Mouse (Mus musculus) adrenal gland, adult (tissue): ENCODE data around the gene Hsd17b14.

Experiments used
- DNase-seq, 2 experiments: peaks; one replicate each; pipeline ENCODE4 v3.0.0; 2022 to 2023; ENCODE audit warnings: low spot score in 1 of 2; ENCODE audit not compliant: inconsistent age in 2 of 2

Gene Hsd17b14

DNA sequence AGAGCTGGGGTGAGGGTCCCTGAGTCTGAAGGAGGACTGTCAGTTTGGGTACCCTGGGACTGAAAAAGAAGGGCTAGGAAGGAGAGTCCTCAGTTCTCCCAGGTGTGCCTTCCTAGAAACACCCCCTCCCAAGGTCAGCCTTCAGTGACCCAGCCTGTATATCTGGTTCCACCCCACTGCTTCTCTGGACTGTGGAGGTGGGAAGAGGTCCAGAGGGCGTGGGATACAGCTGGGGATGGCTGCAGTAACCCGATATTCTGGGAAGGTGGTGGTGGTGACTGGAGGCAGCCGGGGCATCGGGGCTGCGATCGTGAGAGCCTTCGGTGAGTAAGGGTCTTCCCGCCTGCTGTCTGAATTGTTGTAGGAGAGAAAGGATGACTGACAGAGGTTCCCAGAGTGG is at the start of gene Hsd17b14:
Gene Hsd17b14 (plus strand): TSS at position 150 of the 400 bp plus-strand sequence.
- no peak for DNase-seq

DNA sequence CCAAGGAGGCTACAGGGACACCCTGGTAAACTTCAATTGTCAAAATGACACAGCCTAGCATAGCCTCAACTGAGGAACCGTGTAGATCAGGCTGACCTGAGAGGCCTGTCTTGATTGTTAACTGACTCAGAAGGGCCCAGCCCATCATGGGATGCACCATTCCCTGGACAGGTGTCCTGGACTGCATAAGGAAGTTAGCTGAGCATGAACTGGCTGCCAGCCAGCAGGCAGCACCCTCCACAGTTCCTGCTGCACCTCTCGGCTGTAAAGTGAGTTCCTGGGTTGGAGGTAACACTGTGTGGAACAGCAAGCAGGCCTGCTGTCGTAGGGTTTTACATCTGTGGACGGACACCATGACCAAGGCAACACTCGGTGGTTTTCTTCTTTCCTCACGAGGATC is 47.1 kb upstream of the Hsd17b14 start:
- DNase-seq: no peak

- DNase-seq: peak in 1 of 2 experiments; percentile 26
These were observed 46.1 kb upstream of the Hsd17b14 start for GRCm38 (mm10) chr7:45508561-45508960.

- DNase-seq: no peak
These were observed 45.4 kb upstream of the Hsd17b14 start for GRCm38 (mm10) chr7:45509181-45509882.

- DNase-seq: peak; percentile 94 to 99
These were observed 44.5 kb upstream of the Hsd17b14 start, which contains the start of gene Nucb1 for GRCm38 (mm10) chr7:45509912-45510787. Gene Nucb1, minus strand, starts transcription at chr7:45510406.

DNA sequence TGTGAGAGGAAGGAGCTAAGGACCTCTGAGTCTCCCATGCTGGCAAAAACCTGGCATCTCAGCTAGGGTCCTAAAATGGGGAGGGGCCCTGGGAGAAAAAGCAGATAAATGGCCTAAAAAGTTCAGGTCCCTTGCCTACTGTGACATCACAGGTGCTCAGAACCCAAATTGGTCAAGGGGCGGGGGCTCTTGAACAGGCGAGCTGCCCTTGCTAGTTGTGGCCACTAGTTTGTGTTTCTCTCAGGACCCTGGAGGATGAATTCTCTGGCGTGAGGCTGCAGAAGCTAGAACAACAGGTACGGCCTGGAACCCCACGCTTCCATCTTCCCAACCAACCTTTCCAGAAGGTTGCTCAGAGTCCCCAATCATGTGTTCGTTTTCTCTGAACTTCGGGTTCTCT is 40.3 kb upstream of the Hsd17b14 start:
- DNase-seq: no peak

- DNase-seq: no peak
These were observed 39.3 kb upstream of the Hsd17b14 start for GRCm38 (mm10) chr7:45515436-45515835.

DNA sequence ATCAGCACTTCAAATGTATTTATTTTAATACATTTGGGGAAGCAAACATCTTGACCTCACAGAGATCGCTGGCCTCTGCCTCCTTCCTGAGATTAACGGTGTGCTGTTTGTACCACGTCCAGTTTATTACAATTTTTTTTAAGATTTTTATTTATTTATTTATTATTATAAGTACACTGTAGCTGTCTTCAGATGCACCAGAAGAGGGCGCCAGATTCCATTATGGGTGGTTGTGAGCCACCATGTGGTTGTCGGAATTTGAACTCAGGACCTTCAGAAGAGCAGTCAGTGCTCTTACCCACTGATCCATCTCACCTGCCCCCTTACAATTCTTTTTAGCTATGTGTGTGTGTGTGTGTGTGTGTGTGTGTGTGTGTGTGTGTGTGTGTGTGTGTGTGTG is 37.8 kb upstream of the Hsd17b14 start:
- DNase-seq: peak in 1 of 2 experiments; percentile 59

GRCm38 (mm10) chr7:45518618-45519017 is 36.1 kb upstream of the Hsd17b14 start:
- DNase-seq: no peak

GRCm38 (mm10) chr7:45519345-45520120 is 35.2 kb upstream of the Hsd17b14 start:
- DNase-seq: no peak

DNA sequence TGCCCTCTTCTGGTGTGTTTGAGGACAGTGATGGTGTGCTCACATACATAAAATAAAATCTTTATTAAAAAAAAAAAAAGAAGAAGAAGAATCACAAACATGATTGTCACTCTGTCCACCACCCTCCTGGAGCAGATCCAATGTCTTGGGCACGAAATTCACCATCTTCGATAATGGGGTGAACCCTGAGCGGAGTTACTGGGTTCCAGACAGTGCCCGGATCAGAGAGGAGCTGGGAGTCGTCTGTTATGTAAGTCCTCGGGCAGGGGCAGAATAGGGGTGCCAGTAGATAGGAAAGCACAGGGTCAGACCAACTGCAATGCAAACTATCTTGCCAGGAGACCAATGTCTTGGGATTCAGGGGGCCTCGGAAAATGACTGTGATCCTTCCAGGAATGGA is 34.1 kb upstream of the Hsd17b14 start:
- DNase-seq: no peak

DNA sequence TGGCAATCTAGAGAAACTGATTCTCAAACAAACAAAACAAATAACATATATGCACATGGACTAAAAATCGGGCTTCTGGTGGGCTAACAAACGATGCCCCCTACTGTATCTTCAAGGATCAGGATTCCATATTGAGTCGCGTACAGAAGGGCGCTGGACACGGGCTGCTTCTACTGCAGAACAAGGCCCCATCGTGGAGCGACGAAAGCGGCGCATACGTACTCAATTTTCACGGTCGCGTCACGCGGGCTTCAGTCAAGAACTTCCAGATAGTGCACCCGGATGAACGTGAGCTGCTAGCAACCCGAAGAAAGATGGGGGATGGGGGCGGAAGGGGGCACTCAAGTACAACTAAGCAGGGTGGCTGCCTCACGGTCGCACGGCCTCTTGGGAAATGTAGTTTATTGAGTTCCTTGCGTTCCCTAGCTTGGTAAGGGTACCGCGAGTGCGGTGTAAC is 32.9 kb upstream of the Hsd17b14 start:
- peak; percentile 90 to 96 for DNase-seq

DNA sequence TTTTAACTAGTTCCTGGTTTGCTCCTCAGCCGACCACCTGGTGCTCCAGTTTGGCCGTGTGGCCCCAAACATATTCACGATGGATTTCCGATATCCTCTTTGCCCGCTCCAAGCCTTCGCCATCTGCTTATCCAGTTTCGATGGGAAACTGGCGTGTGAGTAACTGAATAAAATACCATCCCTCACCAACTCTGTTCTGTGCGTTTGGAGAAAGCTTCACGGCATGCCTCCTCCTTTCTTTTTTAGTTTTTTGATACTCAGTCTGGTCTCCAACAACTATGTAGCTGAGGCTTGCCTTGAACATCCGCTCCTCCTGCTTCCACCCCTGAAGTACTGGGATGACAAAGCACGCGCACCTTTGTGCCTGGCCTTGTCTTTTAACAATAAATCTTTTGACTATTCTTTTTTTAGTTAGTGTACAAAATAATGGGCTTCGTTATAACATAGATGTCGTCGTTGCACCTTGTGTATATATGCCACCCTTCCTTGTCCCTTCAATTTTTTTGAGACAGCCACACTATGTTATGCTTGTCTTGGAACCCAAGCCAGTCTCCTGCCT is 32.4 kb upstream of the Hsd17b14 start:
- DNase-seq: no peak

- peak; percentile 41 to 63 for DNase-seq
These were observed 31.6 kb upstream of the Hsd17b14 start for GRCm38 (mm10) chr7:45522957-45523676.

GRCm38 (mm10) chr7:45523678-45524170 is 31.0 kb upstream of the Hsd17b14 start:
- peak; percentile 55 to 72 for DNase-seq

- peak; percentile 66 to 88 for DNase-seq
These were observed 29.7 kb upstream of the Hsd17b14 start for GRCm38 (mm10) chr7:45524841-45525621.

DNA sequence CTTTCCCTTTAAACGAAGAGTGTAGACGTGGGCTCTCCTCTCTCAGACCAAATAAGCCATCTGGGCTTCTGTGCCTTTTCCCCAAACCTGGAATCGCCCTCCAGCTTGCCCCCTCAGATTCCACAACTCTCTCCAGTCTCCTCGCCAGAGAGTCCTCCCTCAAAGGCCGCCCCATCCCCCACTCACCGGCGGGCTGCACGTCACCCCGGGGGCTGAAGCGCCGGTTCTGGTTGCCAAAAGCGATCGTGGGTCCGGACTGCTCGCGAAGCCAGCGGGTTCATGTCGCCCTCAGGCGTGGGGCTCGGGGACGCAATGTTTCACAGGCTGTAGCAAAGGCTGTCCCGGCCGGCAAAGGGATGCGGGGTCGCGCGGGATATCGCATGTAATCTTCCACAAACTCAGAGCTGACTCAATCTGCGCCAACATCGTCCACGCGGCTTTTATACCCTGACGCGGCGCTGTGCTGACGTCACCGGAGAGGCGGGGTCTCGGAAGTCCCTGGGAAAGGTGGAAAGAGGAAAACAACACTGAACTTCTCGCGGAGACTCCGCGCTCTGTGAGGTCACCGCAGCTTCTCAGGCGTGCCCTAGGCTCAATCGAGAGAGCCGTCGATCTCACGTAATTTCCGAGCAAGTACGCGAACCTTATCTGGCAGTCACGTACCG is 28.8 kb upstream of the Hsd17b14 start, which contains the start of the genes Ppp1r15a and Plekha4:
Gene Ppp1r15a (minus strand): TSS at position 460 of the 665 bp plus-strand sequence.
Gene Plekha4 (plus strand): TSS at position 522 of the 665 bp plus-strand sequence.
- DNase-seq: peak; percentile 96 to 100

GRCm38 (mm10) chr7:45526474-45527120 is 28.1 kb upstream of the Hsd17b14 start:
- DNase-seq: peak in 1 of 2 experiments; percentile 75
